Mouse (Mus musculus) hindbrain, embryonic 16.5 days (tissue): ENCODE measurements at regions not wholly inside any gene's neighbourhood (a gene's known extent, or its start where the extent isn't known, plus 50 kb on each side); places are given as distances from the start of the nearest gene placed in this dataset.

ENCODE experiments used
- ATAC-seq: fragments of 200-750 bp; cut with Nextera tagmentation; 2 replicates; pipeline ENCODE4 v1.8.0; 2017; ENCODE audit warnings: moderate TSS enrichment, moderate library complexity
- H3K27ac ChIP-seq: fragments of 300-500 bp; sonication (generic); 2 replicates; pipeline ENCODE4 v1.5.1; 2014; ENCODE audit warnings: low read depth, mild to moderate bottlenecking, control low read depth, low read length, moderate library complexity
- H3K27me3 ChIP-seq: fragments of 300-500 bp; sonication (generic); replicated peaks from 2 replicates; pipeline ENCODE4 v1.6.1; 2014; ENCODE audit warnings: low read length; ENCODE audit not compliant: control insufficient read depth, insufficient read depth
- H3K36me3 ChIP-seq: fragments of 300-500 bp; sonication (generic); 2 replicates; pipeline ENCODE4 v1.6.1; 2014; ENCODE audit warnings: mild to moderate bottlenecking, low read length, moderate library complexity, mixed read lengths; ENCODE audit not compliant: control insufficient read depth, insufficient read depth
- H3K4me1 ChIP-seq: fragments of 300-500 bp; sonication (generic); 2 replicates; pipeline ENCODE4 v1.6.1; 2014; ENCODE audit warnings: low read depth, low read length; ENCODE audit not compliant: control insufficient read depth, insufficient read depth
- H3K4me2 ChIP-seq: fragments of 300-500 bp; sonication (generic); 2 replicates; pipeline ENCODE4 v1.6.1; 2014; ENCODE audit warnings: mild to moderate bottlenecking, low read length, control low read depth, moderate library complexity
- H3K4me3 ChIP-seq: fragments of 300-500 bp; sonication (generic); 2 replicates; pipeline ENCODE4 v1.5.1; 2014; ENCODE audit warnings: mild to moderate bottlenecking, low read length, control low read depth, moderate library complexity
- H3K9ac ChIP-seq: fragments of 300-500 bp; sonication (generic); 2 replicates; pipeline ENCODE4 v1.6.1; 2014; ENCODE audit warnings: low read depth, mild to moderate bottlenecking, control low read depth, low read length, moderate library complexity
- H3K9me3 ChIP-seq: fragments of 300-500 bp; sonication (generic); 2 replicates; pipeline ENCODE4 v1.6.1; 2014; ENCODE audit warnings: mild to moderate bottlenecking, low read length, moderate library complexity; ENCODE audit not compliant: control insufficient read depth
- WGBS: fragments of 180-500 bp; shearing (Covaris S2); extraction: QIAGEN DNeasy Blood & Tissue Kit; methylation state at CpG from one replicate; pipeline ENCODE4 v1.1.7; 2014; 5-methylcytosine and 5-hydroxymethylcytosine counted together

GRCm38 (mm10) chr5:106392213-106392612 lies 65.8 kb downstream of the Barhl2 start:
- Histone ChIP-seq H3K27me3 (no peaks in the 10 kb centered on the region), H3K4me3 (no peak overlapping the region), H3K36me3 (no peaks in the 10 kb centered on the region), H3K27ac (no peak overlapping the region), H3K4me1 (no peaks in the 10 kb centered on the region), H3K9me3 (peaks cover 3% of the 10 kb centered on the region; the same call in 1 of the 2 replicates), H3K9ac (no peak overlapping the region), H3K4me2 (no peak overlapping the region)
- WGBS, result 76% methylated on average over 11 of the region's 11 CpGs
- ATAC-seq, result no peak

DNA sequence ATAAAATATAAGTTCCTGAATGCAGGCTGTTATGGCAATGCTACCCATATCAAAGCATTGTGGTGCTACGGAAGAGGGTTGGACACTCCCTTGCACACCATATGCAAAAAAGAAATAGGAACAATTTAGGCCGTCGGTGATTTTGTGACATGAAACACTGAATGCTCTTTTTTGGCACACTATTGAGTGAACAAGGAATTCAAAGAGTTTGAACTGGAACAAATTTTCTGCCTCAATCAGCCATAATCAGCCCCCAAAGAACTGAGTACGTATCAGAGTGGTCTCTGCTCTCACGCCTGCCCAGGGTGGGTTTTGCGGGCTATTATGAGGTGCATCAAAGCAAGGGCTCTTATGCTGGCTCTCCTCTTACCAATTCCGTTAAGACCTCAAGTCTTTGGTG lies 71.3 kb downstream of the Barhl2 start:
- peaks cover 3% of the 10 kb centered on the region; the same call in 1 of the 2 replicates for H3K9me3 ChIP-seq
- H3K4me2 ChIP-seq, result no peak overlapping the region
- no peaks in the 10 kb centered on the region; the same call in none of the 2 replicates for H3K4me1 ChIP-seq
- no peak for ATAC-seq
- H3K27ac ChIP-seq, result no peak overlapping the region
- H3K9ac ChIP-seq, result no peak overlapping the region
- H3K27me3 ChIP-seq, result no peaks in the 10 kb centered on the region
- H3K36me3 ChIP-seq, result no peaks in the 10 kb centered on the region
- 78% methylated on average over 7 of the region's 7 CpGs for WGBS
- H3K4me3 ChIP-seq, result no peak overlapping the region

DNA sequence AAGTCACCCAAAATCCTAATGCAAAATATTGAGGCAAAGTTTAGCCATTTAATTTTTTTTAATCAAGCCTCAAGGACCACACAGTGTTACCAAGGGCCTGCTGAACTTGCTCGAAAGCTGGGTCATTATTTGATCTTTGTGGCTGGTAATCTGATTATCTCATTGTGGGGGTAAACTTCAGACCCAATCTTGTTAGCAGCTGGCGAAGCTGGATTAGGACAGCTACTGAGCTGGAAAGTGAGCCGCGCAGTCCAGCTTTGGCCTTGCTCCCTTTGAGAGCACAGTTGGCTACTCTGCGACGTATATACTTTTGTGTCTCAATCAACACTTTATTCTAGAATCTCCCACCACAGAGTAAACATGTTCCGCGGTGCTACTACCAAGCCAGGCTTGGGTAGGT lies 72.1 kb downstream of the Barhl2 start:
- H3K4me1 ChIP-seq, result no peaks in the 10 kb centered on the region; the same call in none of the 2 replicates
- H3K4me3 ChIP-seq, result no peak overlapping the region
- H3K9ac ChIP-seq, result no peak overlapping the region
- 66% methylated on average over 8 of the region's 8 CpGs for WGBS
- H3K27me3 ChIP-seq, result no peaks in the 10 kb centered on the region
- no peak overlapping the region for H3K27ac ChIP-seq
- H3K4me2 ChIP-seq, result no peak overlapping the region
- H3K9me3 ChIP-seq, result peaks cover 3% of the 10 kb centered on the region; the same call in 1 of the 2 replicates
- ATAC-seq, result no peak
- no peaks in the 10 kb centered on the region for H3K36me3 ChIP-seq

DNA sequence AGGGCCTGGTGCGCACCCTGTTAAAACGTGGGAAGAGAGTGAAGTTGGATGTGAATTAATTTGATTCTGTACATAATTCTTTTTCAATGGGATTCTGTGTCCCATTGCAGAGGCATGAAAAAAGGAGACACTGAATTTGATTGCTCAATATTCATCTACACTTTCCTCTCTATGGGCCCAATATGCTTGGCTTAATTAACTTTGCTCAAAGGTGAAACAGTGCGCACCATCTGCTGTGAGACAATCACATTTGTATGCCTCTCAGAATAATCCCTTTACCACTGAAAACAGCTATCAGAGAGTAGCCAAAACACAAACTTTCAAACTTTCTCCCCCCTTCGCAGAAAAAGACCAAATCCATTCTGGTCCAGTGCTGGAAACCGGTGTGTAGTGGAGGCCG lies 72.7 kb downstream of the Barhl2 start:
- WGBS, result 38% methylated on average over 6 of the region's 6 CpGs
- peak; percentile 58; the same call in 1 of the 2 replicates for ATAC-seq
- no peaks in the 10 kb centered on the region; the same call in none of the 2 replicates for H3K4me1 ChIP-seq

GRCm38 (mm10) chr5:106384138-106384770 lies 73.7 kb downstream of the Barhl2 start:
- Histone ChIP-seq H3K27ac (no peak overlapping the region), H3K4me1 (no peaks in the 10 kb centered on the region; the same call in none of the 2 replicates), H3K9ac (no peak overlapping the region), H3K4me2 (no peak overlapping the region), H3K4me3 (no peak overlapping the region), H3K9me3 (no peaks in the 10 kb centered on the region), H3K36me3 (no peaks in the 10 kb centered on the region), H3K27me3 (no peaks in the 10 kb centered on the region)
- ATAC-seq, result no peak
- 50% methylated on average over 6 of the region's 6 CpGs for WGBS

More for the DNA sequence above, 72.7 kb downstream of the Barhl2 start:
- peaks cover under 1% of the 10 kb centered on the region; the same call in 1 of the 2 replicates for H3K9me3 ChIP-seq
- no peak overlapping the region for H3K4me2 ChIP-seq
- H3K9ac ChIP-seq, result no peak overlapping the region
- no peaks in the 10 kb centered on the region for H3K27me3 ChIP-seq
- no peak overlapping the region for H3K27ac ChIP-seq
- H3K4me3 ChIP-seq, result no peak overlapping the region
- no peaks in the 10 kb centered on the region for H3K36me3 ChIP-seq

GRCm38 (mm10) chr5:106381919-106382318 lies 76.0 kb downstream of the Barhl2 start:
- H3K9ac ChIP-seq, result no peak overlapping the region
- no peaks in the 10 kb centered on the region for H3K27me3 ChIP-seq
- H3K36me3 ChIP-seq, result no peaks in the 10 kb centered on the region
- H3K4me1 ChIP-seq, result no peaks in the 10 kb centered on the region; the same call in none of the 2 replicates
- H3K4me2 ChIP-seq, result no peak overlapping the region
- H3K4me3 ChIP-seq, result no peak overlapping the region
- no peak overlapping the region for H3K27ac ChIP-seq
- no peaks in the 10 kb centered on the region for H3K9me3 ChIP-seq
- 88% methylated on average over 3 of the region's 3 CpGs for WGBS
- ATAC-seq, result no peak

- Histone ChIP-seq H3K27ac (no peak overlapping the region), H3K36me3 (no peaks in the 10 kb centered on the region), H3K4me3 (no peak overlapping the region), H3K27me3 (no peaks in the 10 kb centered on the region), H3K9ac (no peak overlapping the region), H3K9me3 (no peaks in the 10 kb centered on the region), H3K4me1 (no peaks in the 10 kb centered on the region; the same call in none of the 2 replicates), H3K4me2 (no peak overlapping the region)
- no peak for ATAC-seq
- 36% methylated on average over 9 of the region's 9 CpGs for WGBS
These were observed 77.2 kb downstream of the Barhl2 start for GRCm38 (mm10) chr5:106380631-106381285.

DNA sequence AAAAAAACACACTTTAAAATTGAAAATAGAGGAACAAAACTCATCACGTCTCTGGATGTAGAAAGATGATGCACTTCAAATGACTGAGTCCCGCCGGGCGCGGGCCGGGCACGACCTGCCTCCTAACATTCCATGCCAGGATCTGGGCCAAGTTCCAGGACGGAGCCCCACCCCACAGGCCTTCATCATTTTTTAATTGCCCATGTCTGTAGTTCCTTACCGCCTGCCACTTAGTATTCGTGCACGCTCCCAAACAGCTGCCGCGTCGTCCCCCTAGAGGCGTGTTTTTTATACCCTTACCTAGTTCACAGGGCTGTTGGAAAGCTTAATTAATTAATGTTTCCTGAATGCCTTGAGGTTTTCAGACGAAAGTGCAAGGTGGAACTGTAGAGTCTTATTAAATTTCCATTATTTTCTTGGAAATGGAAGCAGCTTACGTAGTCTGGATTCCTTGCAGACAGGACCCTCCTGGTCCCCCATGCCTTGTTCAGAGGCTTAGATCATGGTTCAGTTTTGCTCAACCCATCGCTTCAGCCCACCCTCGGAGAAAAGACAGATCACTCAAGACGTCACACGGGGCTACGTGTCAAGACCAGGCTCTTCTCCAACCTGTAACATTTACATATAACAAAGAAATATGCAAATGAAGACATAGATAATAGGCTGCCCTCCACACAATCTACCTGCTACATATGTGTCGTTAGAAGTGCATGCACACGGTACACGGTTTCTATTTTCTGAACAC lies 81.0 kb downstream of the Barhl2 start:
- Histone ChIP-seq H3K27me3 (no peaks in the 10 kb centered on the region), H3K9me3 (peaks cover 2% of the 10 kb centered on the region; the same call in 1 of the 2 replicates), H3K4me2 (peak overlapping the region; percentile 15; the same call in 1 of the 2 replicates), H3K27ac (no peak overlapping the region), H3K4me1 (no peaks in the 10 kb centered on the region), H3K36me3 (no peaks in the 10 kb centered on the region), H3K9ac (no peak overlapping the region), H3K4me3 (no peak overlapping the region)
- 49% methylated on average over 25 of the region's 25 CpGs for WGBS
- peak; percentile 52 for ATAC-seq

DNA sequence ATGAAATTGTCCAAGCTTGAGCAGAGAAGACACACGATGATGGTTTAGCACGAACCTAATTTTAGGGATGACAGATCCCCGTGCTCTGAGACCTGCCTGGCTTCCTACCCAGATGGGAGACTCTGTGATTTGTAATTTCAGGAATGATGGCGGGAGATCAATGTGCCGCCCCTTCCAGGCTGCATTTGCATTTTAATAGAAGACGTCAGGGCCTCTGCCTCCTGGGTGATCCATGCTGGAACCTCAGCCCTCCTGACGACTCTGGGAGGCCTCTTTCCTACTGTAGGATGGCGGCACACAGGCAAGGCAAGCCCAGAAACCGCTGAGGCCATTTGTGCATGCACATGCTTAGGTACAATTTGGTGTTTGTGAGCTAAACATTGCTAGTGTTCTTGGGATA lies 90.1 kb downstream of the Barhl2 start:
- Histone ChIP-seq H3K27ac (no peak overlapping the region), H3K4me3 (no peak overlapping the region), H3K4me2 (no peak overlapping the region), H3K4me1 (peaks cover 3% of the 10 kb centered on the region; the same call in 1 of the 2 replicates), H3K9ac (no peak overlapping the region; the same call in 1 of the 2 replicates), H3K36me3 (no peaks in the 10 kb centered on the region), H3K27me3 (no peaks in the 10 kb centered on the region; the same call in 1 of the 2 replicates), H3K9me3 (no peaks in the 10 kb centered on the region)
- WGBS, result 16% methylated on average over 9 of the region's 9 CpGs
- ATAC-seq, result no peak
